Mouse (Mus musculus) hindbrain, embryonic 14.5 days (tissue): ENCODE results near the gene Pdzrn3. TPM values are rescaled to one million over a fixed set of nuclear protein-coding genes. Genes with fewer than 3 reads are reported as not detected.

Experiments used
- ATAC-seq: fragments of 200-750 bp; cut with Nextera tagmentation; 2 replicates; pipeline ENCODE4 v1.8.0; 2017; ENCODE audit warnings: moderate number of reproducible peaks, mild to moderate bottlenecking, moderate TSS enrichment, moderate library complexity; ENCODE audit not compliant: low FRiP score
- DNase-seq: peaks from one replicate; pipeline ENCODE4 v3.0.0-alpha.2; 2015; ENCODE audit warnings: low spot score
- H3K27ac ChIP-seq: fragments of 300-500 bp; sonication (generic); 2 replicates; pipeline ENCODE4 v1.5.1; 2014; ENCODE audit warnings: mild to moderate bottlenecking, moderate library complexity
- H3K27me3 ChIP-seq: fragments of 300-500 bp; sonication (generic); 2 replicates; pipeline ENCODE4 v1.6.1; 2014; ENCODE audit warnings: mild to moderate bottlenecking, low read length, mixed read lengths; ENCODE audit not compliant: control insufficient read depth, insufficient read depth
- H3K36me3 ChIP-seq: fragments of 300-500 bp; sonication (generic); replicated peaks from 2 replicates; pipeline ENCODE4 v1.6.1; 2014; ENCODE audit not compliant: control insufficient read depth, insufficient read depth
- H3K4me1 ChIP-seq: fragments of 300-500 bp; sonication (generic); replicated peaks from 2 replicates; pipeline ENCODE4 v1.6.1; 2014; ENCODE audit warnings: antibody characterized with exemption, low read length, mixed read lengths; ENCODE audit not compliant: control insufficient read depth, insufficient read depth
- H3K4me2 ChIP-seq: fragments of 300-500 bp; sonication (generic); replicated peaks from 2 replicates; pipeline ENCODE4 v1.6.1; 2014; ENCODE audit warnings: mild to moderate bottlenecking, moderate library complexity
- H3K4me3 ChIP-seq: fragments of 300-500 bp; sonication (generic); replicated peaks from 2 replicates; pipeline ENCODE4 v1.5.1; 2014; ENCODE audit warnings: mild to moderate bottlenecking, low read length
- H3K9ac ChIP-seq: fragments of 300-500 bp; sonication (generic); 2 replicates; pipeline ENCODE4 v1.6.1; 2014
- H3K9me3 ChIP-seq: fragments of 300-500 bp; sonication (generic); 2 replicates; pipeline ENCODE4 v1.6.1; 2016; ENCODE audit warnings: low read length; ENCODE audit not compliant: control insufficient read depth
- WGBS: fragments of 180-500 bp; shearing (Covaris S2); extraction: QIAGEN DNeasy Blood & Tissue Kit; methylation state at CpG from one replicate; pipeline ENCODE4 v1.1.7; 2014; 5-methylcytosine and 5-hydroxymethylcytosine counted together
- polyA plus RNA-seq: library from polyadenylated mRNA; unstranded; fragments of >200 nt; fragmentation: Nextera tagmentation; extraction: Ambion mirVana; gene quantifications from 2 replicates; pipeline ENCODE4 v1.2.1, GENCODE M21; 2014

Pdzrn3 gene
- polyA plus RNA-seq, 1 experiment from 2014 or later = 23.2 TPM

DNA sequence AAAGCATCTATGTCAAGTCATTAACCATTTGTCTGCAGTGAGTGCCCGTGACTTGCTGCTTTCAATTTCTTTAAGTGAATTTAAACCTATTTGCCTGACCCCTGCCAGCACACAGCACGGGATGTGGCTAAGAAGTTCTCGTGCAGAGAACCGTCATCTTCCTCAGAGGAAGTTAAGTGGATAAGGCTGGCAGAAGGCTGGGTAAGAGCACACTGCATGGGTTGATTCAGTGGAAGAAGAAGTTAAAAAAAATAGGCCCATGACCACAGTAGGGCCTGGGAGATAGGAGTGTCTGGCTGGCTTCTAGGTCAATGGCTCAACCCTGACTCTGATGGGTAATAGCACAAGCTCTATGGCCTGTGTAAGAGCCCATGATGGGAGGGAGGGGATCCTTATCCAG is 131.6 kb downstream of the Pdzrn3 start:
- H3K27me3 ChIP-seq = no peaks in the 10 kb centered on the region
- H3K9ac ChIP-seq = no peak overlapping the region
- H3K4me3 ChIP-seq = no peak overlapping the region
- ATAC-seq = no peak
- DNase-seq = no peak
- 77% methylated on average over 4 of the region's 4 CpGs for WGBS
- no peaks in the 10 kb centered on the region for H3K9me3 ChIP-seq
- H3K36me3 ChIP-seq = no peaks in the 10 kb centered on the region
- no peaks in the 10 kb centered on the region; the same call in 1 of the 2 replicates for H3K4me1 ChIP-seq
- H3K27ac ChIP-seq = no peak overlapping the region
- no peak overlapping the region for H3K4me2 ChIP-seq

DNA sequence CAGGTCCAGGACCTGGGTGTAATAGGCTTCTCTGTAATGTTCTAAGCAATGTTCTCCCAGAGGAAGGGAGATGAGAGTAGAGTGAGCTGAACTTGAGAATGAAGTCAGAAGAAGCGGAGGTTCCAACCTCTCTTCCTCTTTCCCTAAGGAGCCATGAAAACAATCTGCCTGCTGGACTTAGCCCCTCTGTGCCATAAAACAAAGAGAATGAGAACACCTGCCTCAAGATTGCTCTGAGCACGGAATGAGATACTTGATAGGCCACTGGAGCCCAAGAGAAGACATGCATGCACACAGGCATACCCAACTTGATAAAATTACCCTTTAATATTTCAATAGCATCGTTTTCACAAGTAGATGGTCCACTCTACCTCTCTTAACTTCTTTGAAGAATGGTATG is 133.3 kb downstream of the Pdzrn3 start:
- H3K4me1 ChIP-seq = no peaks in the 10 kb centered on the region
- no peaks in the 10 kb centered on the region for H3K9me3 ChIP-seq
- H3K27me3 ChIP-seq = no peaks in the 10 kb centered on the region
- H3K36me3 ChIP-seq = no peaks in the 10 kb centered on the region
- H3K9ac ChIP-seq = no peak overlapping the region
- H3K4me2 ChIP-seq = no peak overlapping the region
- no peak overlapping the region for H3K27ac ChIP-seq
- no peak for ATAC-seq
- no peak overlapping the region for H3K4me3 ChIP-seq
- 96% methylated on average over 3 of the region's 3 CpGs for WGBS
- DNase-seq = no peak

DNA sequence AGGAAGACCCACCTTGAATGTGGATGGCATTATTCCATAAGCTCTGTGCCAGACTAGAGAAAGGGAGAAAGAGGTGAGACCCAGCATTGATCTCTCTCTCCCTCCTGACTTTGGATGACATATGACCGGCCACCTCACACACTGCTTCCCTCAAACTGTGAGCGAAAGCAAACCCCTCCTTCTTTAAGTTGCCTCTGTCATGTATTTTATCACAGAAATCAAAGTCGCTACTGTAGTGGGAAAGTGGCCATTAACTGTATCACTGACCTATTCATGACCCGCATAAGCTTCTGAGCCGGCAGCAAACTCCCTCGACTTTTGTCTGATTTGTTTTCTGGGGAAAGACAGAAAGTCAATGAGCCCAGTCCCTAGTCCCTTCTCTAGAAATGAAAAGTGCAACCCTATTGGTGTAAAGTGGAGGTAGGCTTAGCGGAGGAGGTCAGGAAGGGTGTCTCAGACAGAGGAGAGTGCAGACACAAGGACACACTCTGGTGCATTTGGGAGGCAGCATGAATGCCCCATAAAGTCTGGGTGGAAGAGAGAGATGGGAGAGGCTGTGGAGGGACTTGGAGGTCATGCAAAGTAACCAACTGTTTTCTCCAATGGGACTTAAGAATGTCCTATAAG is 134.4 kb downstream of the Pdzrn3 start:
- H3K4me2 ChIP-seq = no peak overlapping the region
- no peak overlapping the region for H3K9ac ChIP-seq
- no peaks in the 10 kb centered on the region for H3K27me3 ChIP-seq
- no peak overlapping the region for H3K4me3 ChIP-seq
- H3K4me1 ChIP-seq = no peaks in the 10 kb centered on the region
- DNase-seq = no peak
- no peaks in the 10 kb centered on the region for H3K9me3 ChIP-seq
- no peak for ATAC-seq
- no peaks in the 10 kb centered on the region for H3K36me3 ChIP-seq
- WGBS = 85% methylated on average over 7 of the region's 7 CpGs
- H3K27ac ChIP-seq = no peak overlapping the region

DNA sequence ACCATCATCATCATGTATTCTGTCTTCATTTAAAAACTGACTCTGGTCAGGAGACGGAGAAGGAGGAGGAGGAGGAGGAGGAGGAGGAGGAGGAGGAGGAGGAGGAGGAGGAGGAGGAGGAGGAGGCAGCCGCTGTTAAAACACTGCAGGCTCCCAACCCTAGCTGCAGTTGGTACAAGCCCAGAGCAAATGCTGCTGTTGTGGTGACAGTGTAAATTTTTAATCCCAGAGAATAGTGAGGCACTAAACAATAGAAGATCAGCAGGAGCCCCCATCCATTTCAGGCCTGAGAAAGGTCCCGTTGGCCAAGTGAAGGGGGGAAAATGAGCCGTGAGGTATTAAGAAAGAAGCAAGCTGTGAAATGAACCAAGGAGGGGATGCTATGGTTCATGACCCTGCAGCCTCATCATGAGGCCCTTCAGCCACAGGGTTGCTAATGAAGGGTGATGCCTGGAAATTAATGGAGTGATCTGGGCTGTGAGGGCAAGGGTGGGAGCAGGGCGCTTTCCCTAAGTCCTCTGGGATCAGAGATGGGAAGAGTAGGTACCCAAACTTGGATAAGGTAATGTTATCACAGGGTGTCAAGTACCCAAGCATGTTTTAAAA is 141.0 kb downstream of the Pdzrn3 start:
- H3K27ac ChIP-seq = no peak overlapping the region
- 15% methylated on average over 4 of the region's 5 CpGs for WGBS
- H3K36me3 ChIP-seq = no peaks in the 10 kb centered on the region
- no peak overlapping the region for H3K4me2 ChIP-seq
- H3K9me3 ChIP-seq = no peaks in the 10 kb centered on the region
- ATAC-seq (0 out of 2 replicates have a peak, but pooled peaks have one; percentile 28), DNase-seq (no peak)
- H3K9ac ChIP-seq = no peak overlapping the region
- H3K4me1 ChIP-seq = peaks cover 26% of the 10 kb centered on the region
- no peak overlapping the region for H3K4me3 ChIP-seq
- H3K27me3 ChIP-seq = no peaks in the 10 kb centered on the region

DNA sequence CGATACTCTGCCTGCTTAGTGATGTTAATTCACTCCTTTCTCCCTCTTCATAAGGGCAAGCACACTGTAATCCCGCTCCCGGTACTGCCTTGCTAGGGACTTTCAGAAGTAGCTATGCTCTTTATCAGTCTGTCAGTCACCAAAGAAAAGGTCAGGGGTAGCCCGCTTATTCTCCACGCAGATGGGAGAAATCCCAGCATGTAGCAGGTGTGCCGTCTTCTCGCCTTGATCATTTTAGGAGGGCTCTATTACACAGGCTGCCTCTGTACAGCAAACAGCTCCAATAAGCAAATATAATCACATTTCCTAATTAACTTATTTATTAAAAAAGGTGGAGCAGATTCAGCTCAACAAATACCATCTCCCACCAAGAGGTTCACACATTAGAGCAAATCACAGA is 141.5 kb downstream of the Pdzrn3 start:
- Histone ChIP-seq H3K27me3 (no peaks in the 10 kb centered on the region), H3K27ac (no peak overlapping the region), H3K9ac (no peak overlapping the region), H3K4me3 (no peak overlapping the region), H3K4me2 (no peak overlapping the region), H3K9me3 (no peaks in the 10 kb centered on the region), H3K4me1 (peaks cover 26% of the 10 kb centered on the region), H3K36me3 (no peaks in the 10 kb centered on the region)
- ATAC-seq (0 out of 2 replicates have a peak, but pooled peaks have one; percentile 12), DNase-seq (no peak)
- WGBS = 20% methylated on average over 7 of the region's 7 CpGs

DNA sequence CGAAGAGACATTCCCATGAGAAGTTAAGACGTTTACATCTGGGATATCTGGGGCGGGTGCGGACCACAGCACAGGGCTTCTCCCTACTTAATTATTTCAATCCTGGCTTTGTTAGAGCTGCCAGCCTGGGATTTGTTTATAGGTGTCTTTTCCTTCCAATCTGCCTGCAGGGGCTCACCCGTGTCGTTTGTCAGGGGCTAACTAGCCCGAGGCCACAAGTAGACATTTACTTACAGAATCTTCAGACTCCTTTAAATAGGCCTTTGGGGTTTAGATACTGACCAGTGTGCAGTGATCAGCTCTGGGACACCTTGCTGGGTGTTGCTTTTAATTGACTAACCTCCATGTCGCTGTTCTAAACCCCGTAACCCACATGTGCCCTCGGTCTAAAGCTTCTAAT is 143.3 kb downstream of the Pdzrn3 start:
- 30% methylated on average over 10 of the region's 10 CpGs for WGBS

DNA sequence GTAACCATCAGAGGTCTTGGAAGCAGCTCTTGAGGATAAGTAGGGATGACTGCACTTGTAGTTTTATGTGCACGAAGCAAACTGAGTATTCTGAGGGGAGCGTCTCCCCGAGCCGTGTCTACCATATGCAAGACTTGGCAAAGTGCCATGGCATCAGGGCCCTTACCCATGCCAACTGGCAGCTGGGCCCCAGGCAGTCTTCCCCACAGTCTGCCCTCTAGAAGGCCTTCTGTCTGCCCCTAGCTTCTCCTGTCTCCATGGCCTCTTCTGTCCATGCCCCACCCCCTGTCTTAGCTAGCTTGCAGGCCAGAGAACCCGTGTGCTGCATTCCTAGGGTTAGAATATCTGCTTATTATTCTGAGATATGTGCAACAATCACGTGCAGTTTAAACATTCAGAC is 144.0 kb downstream of the Pdzrn3 start:
- Histone ChIP-seq H3K36me3 (no peaks in the 10 kb centered on the region), H3K4me2 (no peak overlapping the region), H3K27ac (no peak overlapping the region; the same call in 1 of the 2 replicates), H3K9me3 (no peaks in the 10 kb centered on the region), H3K4me1 (peaks cover 26% of the 10 kb centered on the region), H3K9ac (no peak overlapping the region), H3K27me3 (no peaks in the 10 kb centered on the region), H3K4me3 (no peak overlapping the region)
- DNase-seq (peak; percentile 69), ATAC-seq (peak; percentile 77)
- 41% methylated on average over 6 of the region's 6 CpGs for WGBS

More for the DNA sequence above, 143.3 kb downstream of the Pdzrn3 start:
- Histone ChIP-seq H3K27ac (no peak overlapping the region), H3K4me2 (no peak overlapping the region), H3K27me3 (no peaks in the 10 kb centered on the region), H3K4me3 (no peak overlapping the region), H3K36me3 (no peaks in the 10 kb centered on the region), H3K4me1 (peaks cover 26% of the 10 kb centered on the region), H3K9ac (no peak overlapping the region), H3K9me3 (no peaks in the 10 kb centered on the region)
- no peak for DNase-seq
- no peak for ATAC-seq

DNA sequence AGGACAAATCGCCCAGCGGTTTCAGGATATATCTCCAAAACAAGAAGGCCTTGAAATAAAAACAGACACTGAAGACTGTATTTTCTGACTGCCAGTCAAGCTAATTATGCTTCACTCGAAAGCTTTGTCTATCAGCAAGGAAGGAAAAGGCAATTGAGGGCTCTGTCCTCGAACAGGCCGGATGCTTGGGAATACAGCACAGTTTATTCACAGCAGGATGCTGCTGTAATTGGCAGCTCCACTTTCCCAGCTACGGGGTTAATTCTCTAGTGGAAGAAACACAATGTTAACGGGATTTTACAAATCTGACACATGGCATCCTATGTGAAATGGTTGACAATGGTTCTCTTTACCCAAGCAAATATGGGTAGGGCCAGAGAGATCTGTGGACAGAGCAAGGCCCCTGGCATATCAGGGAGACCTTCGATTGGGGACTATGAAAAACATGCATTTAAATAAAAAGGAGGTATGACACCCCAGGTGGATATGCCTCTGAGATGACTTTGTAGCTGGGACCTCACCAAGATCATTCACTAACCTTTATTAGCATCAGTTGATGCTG is 150.3 kb downstream of the Pdzrn3 start:
- ATAC-seq (no peak), DNase-seq (no peak)
- no peaks in the 10 kb centered on the region for H3K27me3 ChIP-seq
- WGBS = 29% methylated on average over 8 of the region's 8 CpGs
- H3K4me2 ChIP-seq = no peak overlapping the region
- no peaks in the 10 kb centered on the region for H3K9me3 ChIP-seq
- peaks cover 5% of the 10 kb centered on the region; the same call in 1 of the 2 replicates for H3K4me1 ChIP-seq
- H3K27ac ChIP-seq = no peak overlapping the region
- H3K36me3 ChIP-seq = no peaks in the 10 kb centered on the region
- H3K4me3 ChIP-seq = no peak overlapping the region
- no peak overlapping the region for H3K9ac ChIP-seq

DNA sequence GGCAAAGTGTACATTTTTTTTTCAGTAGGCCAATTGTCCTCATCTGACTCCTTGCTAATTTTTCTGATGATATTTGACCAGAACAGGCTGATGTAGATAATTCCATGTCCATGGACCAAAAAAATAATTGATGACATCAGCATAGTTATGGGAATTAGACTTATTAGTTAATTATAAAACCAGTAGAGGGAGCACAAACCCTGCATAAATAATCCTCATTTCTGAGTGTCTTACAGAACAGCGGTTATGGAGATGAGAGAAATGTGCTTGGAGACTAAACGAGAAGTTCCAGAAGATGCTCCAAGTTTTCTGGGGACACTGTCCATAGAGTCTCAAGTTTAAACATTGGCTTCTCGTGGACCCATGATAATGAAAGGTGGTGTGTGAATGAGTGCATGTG is 157.4 kb downstream of the Pdzrn3 start:
- Histone ChIP-seq H3K4me1 (0 out of 2 replicates have a peak, but pooled peaks cover 2% of the 10 kb centered on the region), H3K4me2 (no peak overlapping the region), H3K27me3 (no peaks in the 10 kb centered on the region), H3K9me3 (no peaks in the 10 kb centered on the region), H3K27ac (no peak overlapping the region), H3K36me3 (no peaks in the 10 kb centered on the region), H3K4me3 (no peak overlapping the region), H3K9ac (no peak overlapping the region)
- ATAC-seq (no peak), DNase-seq (peak; percentile 66)
- WGBS = 66% methylated on average over 3 of the region's 3 CpGs
